Mouse (Mus musculus) midbrain, embryonic 13.5 days (tissue): Measurements from ENCODE around the gene Tbc1d15. TPM values are rescaled to one million over a fixed set of nuclear protein-coding genes. Genes with fewer than 3 reads are reported as not detected.

Source experiments
- ATAC-seq: fragments of 200-750 bp; cut with Nextera tagmentation; 2 replicates; pipeline ENCODE4 v1.8.0; 2017; ENCODE audit warnings: mild to moderate bottlenecking, moderate TSS enrichment, moderate library complexity
- H3K27ac ChIP-seq: fragments of 300-500 bp; sonication (generic); 2 replicates; pipeline ENCODE4 v1.5.1; 2015; ENCODE audit warnings: inconsistent platforms, mild to moderate bottlenecking, moderate library complexity
- H3K27me3 ChIP-seq: fragments of 300-500 bp; sonication (generic); 2 replicates; pipeline ENCODE4 v1.6.1; 2015; ENCODE audit warnings: mild to moderate bottlenecking, inconsistent platforms
- H3K36me3 ChIP-seq: fragments of 300-500 bp; sonication (generic); 2 replicates; pipeline ENCODE4 v1.6.1; 2015; ENCODE audit warnings: mild to moderate bottlenecking, inconsistent platforms
- H3K4me1 ChIP-seq: fragments of 300-500 bp; sonication (generic); replicated peaks from 2 replicates; pipeline ENCODE4 v1.6.1; 2015; ENCODE audit warnings: inconsistent platforms
- H3K4me2 ChIP-seq: fragments of 300-500 bp; sonication (generic); replicated peaks from 2 replicates; pipeline ENCODE4 v1.6.1; 2015; ENCODE audit warnings: moderate library complexity, mild to moderate bottlenecking, inconsistent platforms
- H3K4me3 ChIP-seq: fragments of 300-500 bp; sonication (generic); replicated peaks from 2 replicates; pipeline ENCODE4 v1.5.1; 2015; ENCODE audit warnings: mild to moderate bottlenecking, inconsistent platforms
- H3K9ac ChIP-seq: fragments of 300-500 bp; sonication (generic); replicated peaks from 2 replicates; pipeline ENCODE4 v1.6.1; 2015; ENCODE audit warnings: mild to moderate bottlenecking, inconsistent platforms
- H3K9me3 ChIP-seq: fragments of 300-500 bp; sonication (generic); 2 replicates; pipeline ENCODE4 v1.6.1; 2016; ENCODE audit warnings: mild to moderate bottlenecking, inconsistent platforms
- WGBS: fragments of 180-500 bp; shearing (Covaris S2); methylation state at CpG from one replicate; pipeline ENCODE4 v1.1.7; 2015; 5-methylcytosine and 5-hydroxymethylcytosine counted together
- polyA plus RNA-seq: library from polyadenylated mRNA; unstranded; fragments of >200 nt; fragmentation: Nextera tagmentation; extraction: Ambion mirVana; gene quantifications from 2 replicates; pipeline ENCODE4 v1.2.1, GENCODE M21; 2015

Tbc1d15 gene
- 36.5 and 42.5 TPM in 2 replicates for polyA plus RNA-seq

GRCm38 (mm10) chr10:115251088-115251934, at the start of gene Tbc1d15:
Gene Tbc1d15 (minus strand): TSS chr10:115251467.
- WGBS, result under 1% methylated on average over 60 of the region's 67 CpGs
- no peaks in the 10 kb centered on the region for H3K9me3 ChIP-seq
- peak within 1 kb of the TSS; percentile 80 for H3K9ac ChIP-seq
- no peaks in the 10 kb centered on the region for H3K36me3 ChIP-seq
- H3K4me1 ChIP-seq, result peaks cover 29% of the 10 kb centered on the region
- no peak within 1 kb of the TSS for H3K27ac ChIP-seq
- peak; percentile 97 for ATAC-seq
- H3K27me3 ChIP-seq, result no peaks in the 10 kb centered on the region
- peak within 1 kb of the TSS; percentile 73 for H3K4me2 ChIP-seq
- H3K4me3 ChIP-seq, result peak within 1 kb of the TSS; percentile 73

- H3K4me2 ChIP-seq, result no peak overlapping the region
- no peak for ATAC-seq
- 94% methylated on average over 4 of the region's 4 CpGs for WGBS
- H3K4me1 ChIP-seq, result no peaks in the 10 kb centered on the region
- H3K27ac ChIP-seq, result no peak overlapping the region
- H3K36me3 ChIP-seq, result peaks cover 47% of the 10 kb centered on the region
- no peak overlapping the region for H3K9ac ChIP-seq
- H3K27me3 ChIP-seq, result no peaks in the 10 kb centered on the region
- no peaks in the 10 kb centered on the region for H3K9me3 ChIP-seq
- H3K4me3 ChIP-seq, result no peak overlapping the region
These were observed 47.4 kb upstream of the Tbc1d15 start for GRCm38 (mm10) chr10:115298683-115299082.

GRCm38 (mm10) chr10:115297582-115297981, 46.3 kb upstream of the Tbc1d15 start:
- no peak for ATAC-seq

GRCm38 (mm10) chr10:115296401-115296935, 45.2 kb upstream of the Tbc1d15 start:
- H3K36me3 ChIP-seq, result peaks cover 67% of the 10 kb centered on the region

More at GRCm38 (mm10) chr10:115297582-115297981, 46.3 kb upstream of the Tbc1d15 start:
- Histone ChIP-seq H3K4me3 (no peak overlapping the region), H3K27ac (no peak overlapping the region), H3K9ac (no peak overlapping the region), H3K4me1 (no peaks in the 10 kb centered on the region), H3K27me3 (no peaks in the 10 kb centered on the region), H3K4me2 (no peak overlapping the region), H3K36me3 (peaks cover 57% of the 10 kb centered on the region), H3K9me3 (no peaks in the 10 kb centered on the region)
- WGBS, result 90% methylated on average over 5 of the region's 5 CpGs

GRCm38 (mm10) chr10:115295162-115295561, 43.9 kb upstream of the Tbc1d15 start:
- no peak for ATAC-seq
- Histone ChIP-seq H3K9ac (no peak overlapping the region), H3K27me3 (no peaks in the 10 kb centered on the region), H3K4me3 (no peak overlapping the region), H3K4me2 (no peak overlapping the region), H3K36me3 (peaks cover 65% of the 10 kb centered on the region), H3K4me1 (no peaks in the 10 kb centered on the region), H3K27ac (no peak overlapping the region), H3K9me3 (no peaks in the 10 kb centered on the region)
- 96% methylated on average over 3 of the region's 3 CpGs for WGBS

More at GRCm38 (mm10) chr10:115296401-115296935, 45.2 kb upstream of the Tbc1d15 start:
- no peaks in the 10 kb centered on the region for H3K4me1 ChIP-seq
- no peaks in the 10 kb centered on the region for H3K27me3 ChIP-seq
- 89% methylated on average over 9 of the region's 9 CpGs for WGBS
- H3K9ac ChIP-seq, result no peak overlapping the region
- no peak overlapping the region for H3K27ac ChIP-seq
- no peak overlapping the region for H3K4me3 ChIP-seq
- ATAC-seq, result no peak
- no peak overlapping the region for H3K4me2 ChIP-seq
- no peaks in the 10 kb centered on the region for H3K9me3 ChIP-seq

GRCm38 (mm10) chr10:115294715-115295114, 43.4 kb upstream of the Tbc1d15 start:
- 76% methylated on average over 7 of the region's 7 CpGs for WGBS

GRCm38 (mm10) chr10:115293946-115294345, 42.7 kb upstream of the Tbc1d15 start:
- H3K9me3 ChIP-seq, result no peaks in the 10 kb centered on the region
- ATAC-seq, result no peak
- peaks cover 60% of the 10 kb centered on the region for H3K36me3 ChIP-seq
- no peak overlapping the region for H3K4me3 ChIP-seq
- no peaks in the 10 kb centered on the region for H3K4me1 ChIP-seq
- 91% methylated on average over 7 of the region's 7 CpGs for WGBS
- H3K27ac ChIP-seq, result no peak overlapping the region
- H3K4me2 ChIP-seq, result no peak overlapping the region
- no peaks in the 10 kb centered on the region for H3K27me3 ChIP-seq
- no peak overlapping the region for H3K9ac ChIP-seq

More at GRCm38 (mm10) chr10:115294715-115295114, 43.4 kb upstream of the Tbc1d15 start:
- ATAC-seq, result no peak
- no peak overlapping the region for H3K4me3 ChIP-seq
- H3K9me3 ChIP-seq, result no peaks in the 10 kb centered on the region
- H3K27me3 ChIP-seq, result no peaks in the 10 kb centered on the region
- no peak overlapping the region for H3K27ac ChIP-seq
- no peak overlapping the region for H3K4me2 ChIP-seq
- H3K4me1 ChIP-seq, result no peaks in the 10 kb centered on the region
- H3K9ac ChIP-seq, result no peak overlapping the region
- peaks cover 63% of the 10 kb centered on the region for H3K36me3 ChIP-seq

- peaks cover 75% of the 10 kb centered on the region for H3K36me3 ChIP-seq
- no peak for ATAC-seq
These were observed 39.4 kb upstream of the Tbc1d15 start for GRCm38 (mm10) chr10:115290671-115291070.

GRCm38 (mm10) chr10:115288856-115289255, 37.6 kb upstream of the Tbc1d15 start:
- ATAC-seq, result no peak
- Histone ChIP-seq H3K9me3 (no peaks in the 10 kb centered on the region), H3K4me1 (no peaks in the 10 kb centered on the region), H3K4me2 (no peak overlapping the region), H3K4me3 (no peak overlapping the region), H3K9ac (no peak overlapping the region), H3K36me3 (peaks cover 63% of the 10 kb centered on the region), H3K27ac (no peak overlapping the region), H3K27me3 (no peaks in the 10 kb centered on the region)
- WGBS, result 89% methylated on average over 8 of the region's 8 CpGs

More at GRCm38 (mm10) chr10:115290671-115291070, 39.4 kb upstream of the Tbc1d15 start:
- Histone ChIP-seq H3K4me1 (no peaks in the 10 kb centered on the region), H3K9ac (no peak overlapping the region), H3K4me3 (no peak overlapping the region), H3K9me3 (no peaks in the 10 kb centered on the region), H3K27me3 (no peaks in the 10 kb centered on the region), H3K27ac (no peak overlapping the region), H3K4me2 (no peak overlapping the region)
- 97% methylated on average over 9 of the region's 9 CpGs for WGBS

- H3K27me3 ChIP-seq, result no peaks in the 10 kb centered on the region
These were observed 32.9 kb upstream of the Tbc1d15 start for GRCm38 (mm10) chr10:115284170-115284569.

GRCm38 (mm10) chr10:115281381-115281780, 30.1 kb upstream of the Tbc1d15 start:
- Histone ChIP-seq H3K4me1 (no peaks in the 10 kb centered on the region), H3K36me3 (peaks cover 4% of the 10 kb centered on the region), H3K27ac (no peak overlapping the region), H3K9ac (no peak overlapping the region), H3K4me2 (no peak overlapping the region), H3K27me3 (no peaks in the 10 kb centered on the region), H3K4me3 (no peak overlapping the region), H3K9me3 (no peaks in the 10 kb centered on the region)
- no peak for ATAC-seq
- WGBS, result 94% methylated on average over 10 of the region's 10 CpGs

More at GRCm38 (mm10) chr10:115284170-115284569, 32.9 kb upstream of the Tbc1d15 start:
- no peak overlapping the region for H3K4me2 ChIP-seq
- no peak for ATAC-seq
- H3K27ac ChIP-seq, result no peak overlapping the region
- no peaks in the 10 kb centered on the region for H3K4me1 ChIP-seq
- H3K9me3 ChIP-seq, result no peaks in the 10 kb centered on the region
- no peak overlapping the region for H3K9ac ChIP-seq
- H3K4me3 ChIP-seq, result no peak overlapping the region
- 83% methylated on average over 10 of the region's 10 CpGs for WGBS
- H3K36me3 ChIP-seq, result peaks cover 25% of the 10 kb centered on the region

GRCm38 (mm10) chr10:115271649-115272048, 20.4 kb upstream of the Tbc1d15 start:
- H3K27me3 ChIP-seq, result no peaks in the 10 kb centered on the region
- H3K9ac ChIP-seq, result no peak overlapping the region
- no peaks in the 10 kb centered on the region for H3K4me1 ChIP-seq
- no peaks in the 10 kb centered on the region for H3K36me3 ChIP-seq
- H3K9me3 ChIP-seq, result no peaks in the 10 kb centered on the region
- no peak overlapping the region for H3K4me2 ChIP-seq
- 62% methylated on average over 5 of the region's 5 CpGs for WGBS
- no peak overlapping the region for H3K4me3 ChIP-seq
- no peak for ATAC-seq
- H3K27ac ChIP-seq, result no peak overlapping the region
